Mouse (Mus musculus): ENCODE measurements around the gene Fyn.

- TF ChIP-seq CTCF (IDR thresholded peaks at IDR 0.05; ENCODE audit: borderline replicate concordance, control insufficient read depth, extremely low read depth, insufficient read depth, low read length, poor library complexity) (no peak), POLR2A (IDR thresholded peaks at IDR 0.05; ENCODE audit: control insufficient read depth, extremely low read depth, insufficient read depth, low read length, poor library complexity) (no peak)
Observed at GRCm38 (mm10) chr10:39600115-39600514, 231.5 kb downstream of the Fyn start.
